ENCODE assay signal across 16 mouse cellular contexts in the genomic region with DNA sequence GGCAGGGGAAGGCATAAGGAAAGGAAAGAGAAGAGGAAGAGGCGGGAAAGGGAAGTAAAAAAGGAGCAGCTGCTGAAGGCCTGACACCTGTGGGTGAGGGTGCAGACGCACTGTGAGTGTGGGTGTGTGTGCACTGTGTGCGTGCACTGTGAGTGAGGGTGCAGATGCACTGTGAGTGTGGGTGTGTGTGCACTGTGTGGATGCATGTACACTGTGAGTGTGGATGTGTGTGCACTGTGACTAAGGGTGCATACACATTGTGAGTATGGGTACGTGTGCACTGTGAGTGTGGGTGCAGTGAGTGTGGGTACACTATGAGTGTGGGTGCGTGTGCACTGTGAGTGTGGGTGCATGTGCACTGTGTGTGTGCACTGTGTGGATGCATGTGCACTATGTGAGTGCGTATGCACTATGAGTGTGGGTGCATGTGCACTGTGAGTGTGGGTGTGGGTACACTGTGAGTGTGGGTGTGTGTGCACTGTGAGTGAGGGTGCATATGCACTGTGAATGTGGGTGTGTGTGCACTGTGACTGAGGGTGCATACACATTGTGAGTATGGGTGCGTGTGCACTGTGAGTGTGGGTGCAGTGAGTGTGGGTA. TPM values are rescaled to one million over a fixed set of nuclear protein-coding genes. Genes with fewer than 3 reads are reported as not detected.
A peak's percentile ranks its signal among the peaks of the same experiment; 100 is the strongest.
DNase-seq lines count a peak whose midpoint lies in the region; ATAC-seq and TF ChIP-seq lines count a peak whose summit lies in the region.
"Had no signal": no experiment of that assay in that cellular context is flagged by ENCODE, and none has a peak within 500 bp of the region (broad histone marks: within the 10 kb centered on the region; RNA-seq: fewer than 3 reads in every experiment).

No protein-coding gene starts in this region.

- H3K4me1 ChIP-seq in forebrain, embryonic 12.5 days = peaks cover 9% of the 10 kb centered on the region
- H3K4me1 ChIP-seq in forebrain, embryonic 10.5 days = peaks cover 19% of the 10 kb centered on the region
- H3K4me1 ChIP-seq in intestine, embryonic 16.5 days (ENCODE audit: control insufficient read depth, insufficient read depth, low read length) = no peaks in the 10 kb centered on the region
- H3K4me1 ChIP-seq in intestine, postnatal 0 days (replicated peaks; ENCODE audit: control insufficient read depth, insufficient read depth, low read length) = no peaks in the 10 kb centered on the region
- peaks cover 13% of the 10 kb centered on the region for H3K4me1 ChIP-seq in midbrain, embryonic 13.5 days (replicated peaks)
- peaks cover 9% of the 10 kb centered on the region for H3K4me1 ChIP-seq in midbrain, embryonic 10.5 days

- no peaks in the 10 kb centered on the region for H3K9me3 ChIP-seq in forebrain, embryonic 12.5 days
- H3K9me3 ChIP-seq in forebrain, embryonic 10.5 days = no peaks in the 10 kb centered on the region
- H3K9me3 ChIP-seq in intestine, embryonic 16.5 days (ENCODE audit: control insufficient read depth, low read length) = no peaks in the 10 kb centered on the region
- H3K9me3 ChIP-seq in intestine, postnatal 0 days (ENCODE audit: control insufficient read depth) = no peaks in the 10 kb centered on the region
- H3K9me3 ChIP-seq in midbrain, embryonic 13.5 days = no peaks in the 10 kb centered on the region
- H3K9me3 ChIP-seq in midbrain, embryonic 10.5 days (replicated peaks) = no peaks in the 10 kb centered on the region
- H3K9me3 ChIP-seq: heart, embryonic 15.5 days; stomach, embryonic 15.5 days had no signal

- H3K36me3 ChIP-seq in forebrain, embryonic 12.5 days (replicated peaks) = no peaks in the 10 kb centered on the region
- H3K36me3 ChIP-seq in forebrain, embryonic 10.5 days (replicated peaks) = no peaks in the 10 kb centered on the region
- no peaks in the 10 kb centered on the region for H3K36me3 ChIP-seq in intestine, embryonic 16.5 days (ENCODE audit: control insufficient read depth, insufficient read depth, low read length)
- H3K36me3 ChIP-seq in intestine, postnatal 0 days (ENCODE audit: control insufficient read depth, insufficient read depth) = no peaks in the 10 kb centered on the region
- H3K36me3 ChIP-seq in midbrain, embryonic 13.5 days = no peaks in the 10 kb centered on the region
- H3K36me3 ChIP-seq in midbrain, embryonic 10.5 days = no peaks in the 10 kb centered on the region
- H3K36me3 ChIP-seq: heart, embryonic 15.5 days; stomach, embryonic 15.5 days had no signal

- 94% methylated on average over 7 of the region's 7 CpGs for WGBS in forebrain, embryonic 12.5 days
- WGBS in forebrain, embryonic 10.5 days = 97% methylated on average over 7 of the region's 7 CpGs
- 92% methylated on average over 7 of the region's 7 CpGs for WGBS in intestine, embryonic 16.5 days
- 93% methylated on average over 7 of the region's 7 CpGs for WGBS in intestine, postnatal 0 days
- 89% methylated on average over 7 of the region's 7 CpGs for WGBS in midbrain, embryonic 13.5 days
- 91% methylated on average over 7 of the region's 7 CpGs for WGBS in midbrain, embryonic 10.5 days

- H3K9ac ChIP-seq in forebrain, embryonic 12.5 days = no peak overlapping the region
- H3K9ac ChIP-seq in intestine, embryonic 16.5 days (ENCODE audit: low read depth, low read length) = no peak overlapping the region
- no peak overlapping the region for H3K9ac ChIP-seq in intestine, postnatal 0 days (ENCODE audit: low read depth, low read length)
- no peak overlapping the region for H3K9ac ChIP-seq in midbrain, embryonic 13.5 days (replicated peaks)
- H3K9ac ChIP-seq: heart, embryonic 15.5 days; stomach, embryonic 15.5 days had no signal

- no peaks in the 10 kb centered on the region for H3K27me3 ChIP-seq in forebrain, embryonic 12.5 days
- no peaks in the 10 kb centered on the region for H3K27me3 ChIP-seq in forebrain, embryonic 10.5 days (ENCODE audit: poor library complexity, severe bottlenecking)
- H3K27me3 ChIP-seq in intestine, embryonic 16.5 days (replicated peaks; ENCODE audit: control insufficient read depth, insufficient read depth, low read length) = no peaks in the 10 kb centered on the region
- no peaks in the 10 kb centered on the region for H3K27me3 ChIP-seq in intestine, postnatal 0 days (replicated peaks; ENCODE audit: control insufficient read depth, insufficient read depth, low read length)
- no peaks in the 10 kb centered on the region for H3K27me3 ChIP-seq in midbrain, embryonic 13.5 days
- no peaks in the 10 kb centered on the region for H3K27me3 ChIP-seq in midbrain, embryonic 10.5 days (ENCODE audit: low read depth, poor library complexity, severe bottlenecking)
- H3K27me3 ChIP-seq: heart, embryonic 15.5 days; stomach, embryonic 15.5 days had no signal

- H3K27ac ChIP-seq in forebrain, embryonic 12.5 days = no peak overlapping the region
- no peak overlapping the region for H3K27ac ChIP-seq in forebrain, embryonic 10.5 days
- no peak overlapping the region for H3K27ac ChIP-seq in intestine, embryonic 16.5 days (ENCODE audit: low read length)
- H3K27ac ChIP-seq in intestine, postnatal 0 days (ENCODE audit: low read depth, low read length) = no peak overlapping the region
- H3K27ac ChIP-seq in midbrain, embryonic 13.5 days = no peak overlapping the region
- no peak overlapping the region for H3K27ac ChIP-seq in midbrain, embryonic 10.5 days (replicated peaks)
- H3K27ac ChIP-seq: heart, embryonic 15.5 days; stomach, embryonic 15.5 days had no signal

- no peak overlapping the region for H3K4me2 ChIP-seq in forebrain, embryonic 12.5 days
- no peak overlapping the region for H3K4me2 ChIP-seq in intestine, embryonic 16.5 days (ENCODE audit: low read depth, low read length)
- H3K4me2 ChIP-seq in intestine, postnatal 0 days (replicated peaks; ENCODE audit: low read depth) = no peak overlapping the region
- H3K4me2 ChIP-seq in midbrain, embryonic 13.5 days (replicated peaks) = no peak overlapping the region
- H3K4me2 ChIP-seq: heart, embryonic 15.5 days; stomach, embryonic 15.5 days had no signal

- TF ChIP-seq CTCF in intestine, postnatal 0 days (IDR thresholded peaks at IDR 0.05; ENCODE audit: low read depth) = no peak

- 0 out of 2 replicates have a peak, but pooled peaks have one; percentile 11 for ATAC-seq in forebrain, embryonic 12.5 days (ENCODE audit: low FRiP score)
- peak; percentile 22; the same call in 1 of the 2 replicates for ATAC-seq in intestine, embryonic 16.5 days
- ATAC-seq in intestine, postnatal 0 days = no peak
- ATAC-seq in midbrain, embryonic 13.5 days = peak; percentile 22; the same call in 1 of the 2 replicates
- peak; percentile 25; the same call in 1 of the 2 replicates for ATAC-seq in megakaryocyte progenitor cell, adult 5-6 weeks (replicated peaks; ENCODE audit: poor library complexity)

- DNase-seq in forebrain, embryonic 10.5 days (ENCODE audit: extremely low spot score, low spot score) = no peak
- DNase-seq in midbrain, embryonic 10.5 days (ENCODE audit: low spot score) = no peak
- DNase-seq in layer of hippocampus, postnatal 36 days = no peak
- DNase-seq: cerebellum, adult 11-12 months; kidney, adult 18-20 months; layer of hippocampus, adult 9-11 months; left cerebral cortex, postnatal 4 days; lung, adult 2 months; thymus, postnatal 4 days had no signal

- H3K4me3 ChIP-seq in forebrain, embryonic 12.5 days (replicated peaks) = no peak overlapping the region
- no peak overlapping the region for H3K4me3 ChIP-seq in forebrain, embryonic 10.5 days
- no peak overlapping the region for H3K4me3 ChIP-seq in intestine, embryonic 16.5 days (ENCODE audit: low read length)
- no peak overlapping the region for H3K4me3 ChIP-seq in intestine, postnatal 0 days (ENCODE audit: low read depth, low read length)
- H3K4me3 ChIP-seq in midbrain, embryonic 13.5 days (replicated peaks) = no peak overlapping the region
- H3K4me3 ChIP-seq in midbrain, embryonic 10.5 days = no peak overlapping the region
- H3K4me3 ChIP-seq: heart, embryonic 15.5 days; stomach, embryonic 15.5 days had no signal

RNA-seq across cellular contexts. Expression of gene Sypl, which starts 32.1 kb away (rescaled TPM):
- 44.5 and 47.1 TPM in 2 replicates for polyA plus RNA-seq in forebrain, embryonic 12.5 days (2016; fragmentation: Nextera tagmentation; extraction: Ambion mirVana)
- polyA plus RNA-seq in forebrain, embryonic 10.5 days (2016; fragmentation: Nextera tagmentation; extraction: Ambion mirVana) = 48.6 and 52.0 TPM in 2 replicates
- 168 and 172 TPM in 2 replicates for polyA plus RNA-seq in intestine, embryonic 16.5 days (2015; fragmentation: Nextera tagmentation; extraction: Ambion mirVana)
- 176 and 181 TPM in 2 replicates for polyA plus RNA-seq in intestine, postnatal 0 days (2015; fragmentation: Nextera tagmentation; extraction: Ambion mirVana)
- 33.3 and 36.8 TPM in 2 replicates for polyA plus RNA-seq in midbrain, embryonic 13.5 days (2015; fragmentation: Nextera tagmentation; extraction: Ambion mirVana)
- polyA plus RNA-seq in midbrain, embryonic 10.5 days (2016; fragmentation: Nextera tagmentation; extraction: Ambion mirVana) = 41.7 and 47.7 TPM in 2 replicates
- 187 and 189 TPM in 2 replicates for total RNA-seq in megakaryocyte progenitor cell, adult 5-6 weeks (2015)
- 65.5 and 71.7 TPM in 2 replicates for total RNA-seq in megakaryocyte progenitor cell, adult 5-6 weeks (2017)
- total RNA-seq in layer of hippocampus, postnatal 36 days (2021) = 10 to 100 TPM; 42.3 to 43.2 TPM
